Mouse (Mus musculus): Measurements from ENCODE around the gene Oas1d.
"Not testable (repeated sequence)": the region's sequence is repeated elsewhere in the genome, so short reads cannot be mapped to it uniquely, and the experiment has no call there.

- not testable (repeated sequence) for TF ChIP-seq CTCF (IDR thresholded peaks at IDR 0.05; ENCODE audit: low read depth); EP300 (optimal IDR thresholded peaks at IDR 0.05)
Observed at GRCm38 (mm10) chr5:120891566-120892242, 22.6 kb upstream of the Oas1d start.

All from stomach, postnatal 0 days (tissue).